Mouse (Mus musculus) limb, embryonic 13.5 days (tissue): ENCODE data around the gene Amd1. TPM values are rescaled to one million over a fixed set of nuclear protein-coding genes. Genes with fewer than 3 reads are reported as not detected.

ENCODE experiments used
- polyA plus RNA-seq: library from polyadenylated mRNA; unstranded; fragments of >200 nt; fragmentation: Nextera tagmentation; extraction: Ambion mirVana; gene quantifications from 2 replicates; pipeline ENCODE4 v1.2.1, GENCODE M21; 2015

The Amd1 gene
- polyA plus RNA-seq, 1 experiment from 2014 or later = 60.1 TPM

Other genes starting within 250 kb of the Amd1 start
- 7.9 and 10.0 TPM in 2 replicates for gene Slc16a10, start 159.9 kb downstream of the Amd1 start, polyA plus RNA-seq
- 65.9 and 71.8 TPM in 2 replicates for gene Rpf2, start 55.1 kb downstream of the Amd1 start, polyA plus RNA-seq
- gene Gtf3c6, start 44.1 kb downstream of the Amd1 start, polyA plus RNA-seq = 113 and 114 TPM in 2 replicates
- 12.2 and 12.3 TPM in 2 replicates for gene Cdk19, start 37.4 kb upstream of the Amd1 start, polyA plus RNA-seq